Mouse (Mus musculus): ENCODE data around the gene Ntrk1.

The Ntrk1 gene

DNA sequence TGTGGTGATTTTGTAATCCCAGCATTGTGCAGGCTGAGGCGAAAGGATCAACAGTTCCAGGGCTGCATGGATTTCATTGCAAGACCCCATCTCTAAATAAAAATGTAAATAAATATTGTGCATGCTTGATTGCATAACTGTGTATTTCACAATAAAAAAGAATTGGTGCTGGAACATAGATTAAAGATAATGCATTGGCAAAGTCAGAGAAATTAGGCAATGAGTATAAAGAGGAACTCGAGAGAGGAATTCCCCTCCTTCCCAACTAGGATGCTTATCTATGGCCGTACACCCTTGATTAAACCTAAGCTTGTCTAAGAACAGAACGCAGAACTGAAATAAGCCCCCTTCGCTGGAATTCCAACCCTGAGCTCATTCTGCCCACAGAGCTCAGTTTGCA, 9.8 kb downstream of the Ntrk1 start:
- DNase-seq: no peak

GRCm38 (mm10) chr3:87783282-87784023, 11.5 kb downstream of the Ntrk1 start:
- DNase-seq: no peak

- DNase-seq: no peak
Measured at GRCm38 (mm10) chr3:87779086-87779485, 15.9 kb downstream of the Ntrk1 start.

DNA sequence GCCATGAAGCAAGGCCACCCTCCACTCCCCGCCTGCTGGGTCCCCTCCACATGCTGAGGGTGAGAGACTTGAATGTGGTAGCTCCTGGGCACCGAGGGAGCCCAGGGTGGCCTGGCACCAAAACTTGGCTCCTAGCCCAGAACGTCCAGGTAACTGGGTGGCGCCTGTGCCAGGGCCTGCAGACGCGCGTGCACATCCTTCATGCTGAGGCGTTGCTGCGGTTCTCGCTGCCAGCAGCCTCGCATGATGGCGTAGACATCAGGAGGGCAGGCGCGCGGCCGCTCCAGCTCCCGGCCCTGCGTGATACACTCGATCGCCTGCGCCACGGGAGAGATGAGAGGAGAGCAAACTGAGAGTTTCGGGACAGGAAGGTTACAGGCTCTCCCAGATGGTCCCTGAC, 16.7 kb downstream of the Ntrk1 start:
- DNase-seq: no peak

GRCm38 (mm10) chr3:87771088-87771487, 23.9 kb downstream of the Ntrk1 start:
- no peak for DNase-seq

GRCm38 (mm10) chr3:87770280-87770679, 24.7 kb downstream of the Ntrk1 start:
- no peak for DNase-seq

GRCm38 (mm10) chr3:87769506-87769905, 25.5 kb downstream of the Ntrk1 start:
- no peak for DNase-seq

GRCm38 (mm10) chr3:87768844-87769243, 26.1 kb downstream of the Ntrk1 start:
- DNase-seq: peak; percentile 69

DNA sequence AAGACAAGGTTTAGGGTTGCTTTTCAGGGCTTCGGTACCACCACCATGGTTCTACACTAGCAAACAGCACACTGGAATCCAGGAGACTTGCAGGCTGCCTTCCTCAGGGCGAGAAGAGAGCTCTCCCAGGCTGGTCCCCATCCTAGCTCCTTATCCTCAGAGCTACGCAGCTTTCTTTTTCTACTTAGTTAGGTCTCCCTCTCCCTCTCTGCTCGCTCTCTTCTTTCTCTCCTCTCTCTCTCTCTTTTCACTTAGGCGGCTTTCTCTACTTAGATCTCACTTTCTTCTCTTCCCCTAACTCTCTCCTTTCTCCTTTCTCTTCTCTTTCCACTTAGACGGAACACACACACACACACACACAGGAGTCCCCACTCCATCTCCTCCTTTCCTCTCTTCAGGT, 26.5 kb downstream of the Ntrk1 start:
- DNase-seq: no peak

- no peak for DNase-seq
Measured at GRCm38 (mm10) chr3:87767764-87768163, 27.2 kb downstream of the Ntrk1 start.

DNA sequence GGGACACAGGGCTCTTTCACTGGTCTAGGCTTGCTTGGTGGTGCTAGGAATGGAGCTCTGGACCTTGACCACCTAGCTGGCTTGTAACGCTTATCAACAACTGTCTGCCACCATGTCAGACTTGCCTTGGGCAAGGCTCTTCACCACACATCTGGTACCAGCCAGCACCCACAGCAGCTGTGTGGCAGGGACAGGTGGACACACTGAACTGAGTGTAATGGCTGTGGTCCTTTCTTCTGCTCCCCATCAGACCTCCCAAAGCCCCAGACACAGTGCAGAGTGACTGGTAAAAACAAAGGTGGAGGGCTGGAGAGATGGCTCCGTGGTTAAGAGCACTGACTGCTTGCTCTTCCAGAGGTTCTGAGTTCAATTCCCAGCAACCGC, 28.7 kb downstream of the Ntrk1 start:
- DNase-seq: no peak

GRCm38 (mm10) chr3:87765631-87766283, 29.2 kb downstream of the Ntrk1 start:
- no peak for DNase-seq

- no peak for DNase-seq
Measured at GRCm38 (mm10) chr3:87765091-87765490, 29.9 kb downstream of the Ntrk1 start.

- DNase-seq: no peak
Measured at GRCm38 (mm10) chr3:87764506-87764905, 30.5 kb downstream of the Ntrk1 start.

GRCm38 (mm10) chr3:87763683-87764289, 31.2 kb downstream of the Ntrk1 start:
- DNase-seq: peak; percentile 64

- DNase-seq: no peak
Measured at GRCm38 (mm10) chr3:87763202-87763601, 31.8 kb downstream of the Ntrk1 start.

DNA sequence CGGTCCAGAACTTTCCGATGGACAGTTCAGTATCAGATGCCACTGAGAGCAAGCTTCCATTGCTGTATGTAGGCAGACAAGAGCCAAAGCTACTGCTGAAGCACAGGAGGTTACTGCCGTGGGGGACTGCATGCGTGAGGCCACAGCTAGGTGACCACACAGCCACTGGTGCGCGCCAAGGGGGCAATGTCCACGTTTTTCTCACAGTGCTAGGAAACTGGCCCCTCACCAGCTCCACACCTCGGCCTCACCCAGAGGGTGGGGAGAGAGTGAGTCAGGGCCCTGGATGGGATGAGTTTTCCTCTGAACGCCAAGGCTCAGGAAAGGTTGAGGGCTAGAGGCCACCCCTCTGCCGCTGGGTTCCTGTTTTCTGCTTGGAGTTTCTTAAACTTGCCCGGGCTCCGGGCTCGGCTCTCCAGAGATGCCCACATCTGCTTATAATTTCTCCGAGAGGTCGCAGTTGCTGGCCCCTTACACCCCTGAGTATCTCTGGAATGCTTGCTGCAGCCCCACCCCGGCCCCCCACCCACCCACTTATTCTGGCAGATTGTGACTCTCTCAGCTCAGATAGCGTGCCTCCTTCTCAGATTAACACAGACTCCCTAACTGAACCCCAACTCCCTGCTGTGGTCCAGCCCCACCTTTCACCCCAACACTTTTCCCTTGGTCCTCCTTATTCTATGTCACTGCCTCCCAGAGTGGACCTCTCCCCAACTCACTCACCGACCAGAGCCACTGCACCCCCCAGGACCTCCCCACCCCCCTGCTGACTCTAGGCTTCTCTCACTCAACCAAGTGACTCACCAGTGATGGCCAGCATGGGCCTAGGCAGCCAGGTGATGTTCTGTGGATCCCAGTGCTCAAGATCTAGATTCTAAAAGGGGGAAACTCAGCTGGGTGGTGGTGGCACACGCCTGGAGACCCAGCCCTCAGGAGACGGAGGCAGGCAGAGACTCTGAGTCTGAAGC, 33.3 kb downstream of the Ntrk1 start:
- DNase-seq: no peak

GRCm38 (mm10) chr3:87758641-87759040, 36.3 kb downstream of the Ntrk1 start:
- DNase-seq: no peak

GRCm38 (mm10) chr3:87756488-87756887, 38.5 kb downstream of the Ntrk1 start:
- no peak for DNase-seq

DNA sequence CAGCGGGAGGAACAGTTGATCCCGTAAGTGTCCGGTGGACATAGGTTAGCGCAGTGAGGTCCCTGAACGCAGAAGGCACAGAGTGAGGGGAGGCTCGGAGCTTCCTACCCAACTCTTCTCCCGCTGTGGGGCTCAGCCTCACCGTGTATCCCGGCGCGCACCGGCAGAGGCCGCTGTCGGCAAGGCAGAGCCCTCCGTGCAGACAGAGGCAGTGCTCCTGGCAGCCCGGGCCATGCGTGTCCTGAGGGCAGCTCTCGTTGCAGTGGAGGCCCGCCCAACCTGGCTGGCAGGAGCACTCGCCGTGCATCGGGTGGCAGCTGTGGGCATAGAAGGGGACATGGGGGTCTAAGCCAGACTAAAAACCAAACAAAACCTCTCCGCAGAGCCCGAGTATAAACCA, 39.0 kb downstream of the Ntrk1 start:
- DNase-seq: peak; percentile 94

DNA sequence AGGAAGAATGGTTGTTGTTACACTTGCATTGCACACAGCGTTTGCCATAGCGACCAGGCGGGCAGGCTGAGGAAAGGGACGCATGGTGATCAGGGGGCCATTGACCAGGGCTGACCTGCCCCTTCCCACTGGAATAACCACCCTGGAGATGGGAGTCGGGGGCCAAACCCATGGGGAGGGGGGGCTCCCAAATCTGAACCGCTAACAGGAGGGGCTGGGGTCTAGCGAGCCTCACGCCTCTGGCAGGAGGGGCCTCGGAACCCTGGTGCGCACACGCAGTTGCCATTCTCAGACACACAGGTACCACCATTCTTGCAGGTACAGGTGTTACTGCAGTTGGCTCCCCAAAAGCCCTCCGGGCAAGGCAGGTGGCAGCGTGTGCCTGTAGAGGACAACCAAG, 41.1 kb downstream of the Ntrk1 start:
- no peak for DNase-seq

DNA sequence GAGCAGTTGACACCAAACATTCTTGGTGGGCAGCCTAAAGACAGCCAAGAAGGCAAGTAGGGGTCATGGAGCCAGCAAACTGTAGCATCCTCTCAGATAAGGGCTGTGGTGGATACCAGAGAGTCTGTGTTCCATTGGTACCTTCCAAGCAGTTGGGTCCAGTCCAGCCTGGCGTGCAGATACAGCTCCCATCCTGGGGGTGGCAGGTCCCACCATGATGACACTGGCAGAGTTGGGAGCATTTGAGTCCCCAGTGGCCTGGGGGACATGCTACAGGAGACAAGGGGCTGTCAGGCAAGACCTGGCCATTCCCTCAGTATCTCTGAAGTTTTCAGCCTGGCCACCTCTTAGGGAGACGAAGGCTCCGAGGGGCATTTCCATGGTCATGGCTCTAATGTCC, 42.4 kb downstream of the Ntrk1 start:
- DNase-seq: no peak

DNA sequence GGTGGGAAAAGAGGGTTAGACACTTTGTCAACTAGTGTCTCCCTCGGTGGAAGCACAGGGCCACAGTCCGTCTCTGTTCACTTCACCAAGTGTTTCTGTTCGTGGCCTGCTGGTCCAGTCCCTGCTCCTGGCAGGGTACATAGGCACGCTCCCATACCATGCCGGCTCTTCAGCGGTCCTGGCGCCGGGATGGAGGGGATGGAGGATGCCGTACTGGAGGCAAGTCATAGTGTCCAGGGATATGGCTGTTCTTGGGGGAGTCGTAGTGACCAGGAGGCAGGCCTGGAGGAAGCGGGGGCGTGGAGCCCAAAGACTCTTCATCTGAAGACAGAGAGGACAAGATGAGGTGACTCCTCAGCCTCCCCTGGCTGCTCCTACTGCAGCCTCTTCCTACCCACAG, 45.0 kb downstream of the Ntrk1 start:
- DNase-seq: no peak
